Mouse (Mus musculus): ENCODE data around the gene Fthl17d. TPM values are rescaled to one million over a fixed set of nuclear protein-coding genes. Genes with fewer than 3 reads are reported as not detected.

Gene Fthl17d
- total RNA-seq (2023) = not detected

DNA sequence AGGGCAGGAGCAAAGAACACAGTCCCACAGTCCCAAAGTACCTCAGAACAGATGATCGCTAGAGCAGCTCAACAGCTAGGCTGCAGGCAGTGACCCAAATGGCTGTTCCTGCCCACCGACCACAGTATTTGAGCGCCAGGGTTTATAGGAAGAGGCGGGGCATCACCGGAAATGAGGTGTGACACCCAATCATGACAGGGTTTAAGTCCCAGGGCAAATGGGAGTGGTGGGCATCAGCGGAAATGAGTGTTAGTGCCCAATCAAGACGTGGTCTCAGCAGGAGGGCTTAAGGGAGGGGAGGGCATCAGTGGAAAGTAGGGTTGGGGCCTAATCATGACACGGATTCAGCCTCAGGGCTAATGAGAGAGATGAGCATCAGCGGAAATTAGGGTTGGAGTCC lies at the start of gene Fthl17d:
Gene Fthl17d (minus strand): TSS at position 101 of the 400 bp plus-strand sequence.

DNA sequence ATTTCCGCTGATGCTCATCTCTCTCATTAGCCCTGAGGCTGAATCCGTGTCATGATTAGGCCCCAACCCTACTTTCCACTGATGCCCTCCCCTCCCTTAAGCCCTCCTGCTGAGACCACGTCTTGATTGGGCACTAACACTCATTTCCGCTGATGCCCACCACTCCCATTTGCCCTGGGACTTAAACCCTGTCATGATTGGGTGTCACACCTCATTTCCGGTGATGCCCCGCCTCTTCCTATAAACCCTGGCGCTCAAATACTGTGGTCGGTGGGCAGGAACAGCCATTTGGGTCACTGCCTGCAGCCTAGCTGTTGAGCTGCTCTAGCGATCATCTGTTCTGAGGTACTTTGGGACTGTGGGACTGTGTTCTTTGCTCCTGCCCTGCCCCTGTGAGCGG lies 46.6 kb upstream of the Fthl17d start, which contains the start of gene Fthl17e:
Gene Fthl17e (plus strand): TSS at position 301 of the 400 bp plus-strand sequence.

DNA sequence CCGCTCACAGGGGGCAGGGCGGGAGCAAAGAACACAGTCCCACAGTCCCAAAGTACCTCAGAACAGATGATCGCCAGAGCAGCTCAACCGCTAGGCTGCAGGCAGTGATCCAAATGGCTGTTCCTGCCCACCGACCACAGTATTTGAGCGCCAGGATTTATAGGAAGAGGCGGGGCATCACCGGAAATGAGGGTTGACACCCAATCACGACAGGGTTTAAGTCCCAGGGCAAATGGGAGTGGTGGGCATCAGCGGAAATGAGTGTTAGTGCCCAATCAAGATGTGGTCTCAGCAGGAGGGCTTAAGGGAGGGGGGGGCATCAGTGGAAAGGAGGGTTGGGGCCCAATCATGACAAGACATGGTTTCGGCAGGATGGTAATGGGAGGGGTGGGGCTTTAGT lies 10.1 kb downstream of the Fthl17d start, which contains the start of gene Fthl17c:
Gene Fthl17c (minus strand): TSS at position 101 of the 400 bp plus-strand sequence.

DNA sequence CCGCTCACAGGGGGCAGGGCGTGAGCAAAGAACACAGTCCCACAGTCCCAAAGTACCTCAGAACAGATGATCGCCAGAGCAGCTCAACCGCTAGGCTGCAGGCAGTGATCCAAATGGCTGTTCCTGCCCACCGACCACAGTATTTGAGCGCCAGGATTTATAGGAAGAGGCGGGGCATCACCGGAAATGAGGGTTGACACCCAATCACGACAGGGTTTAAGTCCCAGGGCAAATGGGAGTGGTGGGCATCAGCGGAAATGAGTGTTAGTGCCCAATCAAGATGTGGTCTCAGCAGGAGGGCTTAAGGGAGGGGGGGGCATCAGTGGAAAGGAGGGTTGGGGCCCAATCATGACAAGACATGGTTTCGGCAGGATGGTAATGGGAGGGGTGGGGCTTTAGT lies 23.7 kb downstream of the Fthl17d start, which contains the start of gene Fthl17b:
Gene Fthl17b (minus strand): TSS at position 101 of the 400 bp plus-strand sequence.

Other genes starting within 250 kb of the Fthl17d start
- gene Ssx9, start 238.3 kb downstream of the Fthl17d start, total RNA-seq (2023) = not detected
- gene Ssxb5, start 183.1 kb downstream of the Fthl17d start, total RNA-seq (2023) = not detected
- not detected for gene Gm6592, start 142.8 kb downstream of the Fthl17d start, total RNA-seq (2023)
- not detected for gene Gm5751, start 112.5 kb downstream of the Fthl17d start, total RNA-seq (2023)
- gene B630019K06Rik, start 94.4 kb downstream of the Fthl17d start, total RNA-seq (2023) = under 1 TPM; 0.29 to 0.44 TPM
- gene Fthl17b, start 23.8 kb downstream of the Fthl17d start, total RNA-seq (2023) = not detected
- not detected for gene Fthl17c, start 10.2 kb downstream of the Fthl17d start, total RNA-seq (2023)
- not detected for gene Fthl17e, start 46.7 kb upstream of the Fthl17d start, total RNA-seq (2023)
- gene Fthl17f, start 76.3 kb upstream of the Fthl17d start, total RNA-seq (2023) = not detected
- not detected for gene 4930402K13Rik, start 117.8 kb upstream of the Fthl17d start, total RNA-seq (2023)
- not detected for gene Lancl3, start 213.1 kb upstream of the Fthl17d start, total RNA-seq (2023)

Data from neutrophil, adult 59 days (primary cell).